Mouse (Mus musculus): ENCODE data around the gene 6030468B19Rik. TPM values are rescaled to one million over a fixed set of nuclear protein-coding genes. Genes with fewer than 3 reads are reported as not detected.

Gene 6030468B19Rik
- total RNA-seq, 2 experiments from 2014 or later = not detected

DNA sequence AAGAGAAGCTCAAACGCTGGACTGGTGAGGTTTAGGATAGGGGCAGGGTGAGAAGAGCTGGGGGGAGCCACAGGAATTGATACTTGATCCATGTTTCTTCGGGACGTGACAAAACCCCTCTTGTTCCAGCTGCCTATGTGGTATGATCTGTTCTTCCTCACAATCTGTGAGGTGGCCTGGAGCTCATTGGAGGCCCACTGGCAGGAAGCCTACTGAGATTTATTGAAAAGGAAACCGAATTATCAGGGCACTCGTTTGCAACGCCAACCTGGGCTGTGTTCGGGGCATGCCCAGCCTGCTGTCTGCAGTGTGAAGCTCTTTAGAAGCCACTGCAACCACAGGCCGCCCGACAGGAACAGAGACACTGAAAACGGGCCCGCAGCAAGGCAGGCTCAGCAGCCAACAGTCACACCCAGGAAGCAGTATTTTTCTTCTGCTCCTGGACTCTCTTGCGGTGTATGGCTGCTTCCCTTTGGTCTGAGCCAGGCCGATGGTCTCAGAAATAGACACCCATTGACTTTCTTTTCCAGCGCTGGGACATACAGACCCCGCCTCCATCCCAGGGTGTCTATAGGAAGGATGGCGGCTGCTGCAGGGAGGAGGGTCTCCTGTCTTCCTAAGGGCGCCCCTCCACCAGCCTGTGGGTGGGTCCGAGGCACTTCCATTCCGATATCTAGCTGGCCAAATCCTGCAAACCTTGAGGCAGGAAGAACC, 51.0 kb downstream of the 6030468B19Rik start:
- intact Hi-C loops (cut with DNase I) = no loop called here
- DNase-seq = no peak

DNA sequence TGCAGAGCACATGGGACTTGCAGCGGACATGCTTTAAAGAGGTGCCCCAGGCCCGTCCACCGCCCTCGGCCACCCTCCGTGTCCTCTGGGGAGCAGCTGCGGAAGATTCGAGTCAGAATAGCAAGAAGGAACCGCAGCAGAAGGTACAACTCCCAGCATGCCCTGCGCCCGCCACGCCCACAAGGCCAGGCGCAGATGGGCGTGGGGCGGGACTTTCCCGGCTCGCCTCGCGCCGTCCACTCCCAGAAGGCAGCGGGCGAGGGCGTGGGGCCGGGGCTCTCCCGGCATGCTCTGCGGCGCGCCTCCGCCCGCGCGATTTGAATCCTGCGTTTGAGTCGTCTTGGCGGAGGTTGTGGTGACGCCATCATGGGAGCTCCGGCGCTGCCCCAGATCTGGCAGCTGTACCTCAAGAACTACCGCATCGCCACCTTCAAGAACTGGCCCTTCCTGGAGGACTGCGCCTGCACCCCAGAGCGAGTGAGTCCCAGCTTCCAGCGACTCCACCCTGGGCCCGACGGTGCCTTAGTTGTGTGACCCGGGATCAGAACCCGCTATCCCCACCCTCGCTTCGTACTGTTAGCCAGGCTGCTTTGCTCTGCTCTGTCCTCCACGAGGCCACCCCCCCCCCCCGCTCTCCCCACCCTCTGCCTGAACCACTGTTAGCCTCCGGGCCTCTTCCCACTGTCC, 51.7 kb downstream of the 6030468B19Rik start, which contains the start of gene Birc5:
Birc5 (plus strand) TSS at position 267 of the 687 bp plus-strand sequence.
- peak; percentile 98 for DNase-seq
- intact Hi-C loops (cut with DNase I) = no loop called here

- intact Hi-C loops (cut with DNase I) = no loop called here
- no peak for DNase-seq
These were observed 55.4 kb downstream of the 6030468B19Rik start for GRCm38 (mm10) chr11:117852875-117853274.

DNA sequence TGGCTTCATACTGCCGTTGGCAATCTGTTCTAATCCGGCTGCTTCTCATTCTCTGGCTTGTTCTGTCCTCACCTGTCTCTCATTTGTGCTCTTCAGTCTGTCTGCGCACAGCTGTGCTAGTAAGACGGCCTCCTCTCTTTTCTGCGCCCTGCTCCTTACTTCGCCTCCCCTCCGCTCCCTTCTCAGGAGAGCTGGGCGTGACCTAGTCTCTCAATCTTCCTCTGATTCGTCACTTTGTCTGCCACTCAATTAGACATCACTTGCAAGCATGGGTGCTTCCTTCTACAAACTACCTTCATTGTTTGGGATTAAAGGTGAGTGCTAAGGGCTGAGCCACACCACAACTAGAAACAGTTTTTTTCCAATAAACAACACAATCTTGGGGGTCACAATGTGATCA, 56.8 kb downstream of the 6030468B19Rik start:
- DNase-seq = no peak
- intact Hi-C loops (cut with DNase I) = no loop called here

GRCm38 (mm10) chr11:117855360-117855759, 57.9 kb downstream of the 6030468B19Rik start:
- no peak for DNase-seq
- intact Hi-C loops (cut with DNase I) = no loop called here

- intact Hi-C loops (cut with DNase I) = no loop called here
- DNase-seq = no peak
These were observed 58.5 kb downstream of the 6030468B19Rik start for GRCm38 (mm10) chr11:117855975-117856374.

Other genes starting within 250 kb of the 6030468B19Rik start
- 10 to 100 TPM; 89.8 to 90.7 TPM for gene Tnrc6c, start 143.4 kb upstream of the 6030468B19Rik start, total RNA-seq (2021)
- gene Tmc8, start 15.6 kb upstream of the 6030468B19Rik start, total RNA-seq (2021) = 1 to 10 TPM; 1.2 to 1.5 TPM
- 1 to 10 TPM; 3.5 TPM for gene Tmc6, start 15.5 kb upstream of the 6030468B19Rik start, total RNA-seq (2021)
- 1 to 10 TPM; 4.4 to 5.1 TPM for gene Gm20708, start 12.0 kb downstream of the 6030468B19Rik start, total RNA-seq (2021)
- 10 to 100 TPM in 1 of 2 experiments, 1 to 10 TPM in 1; 9.2 to 14.1 TPM for gene Syngr2, start 12.0 kb downstream of the 6030468B19Rik start, total RNA-seq (2021)
- 10 to 100 TPM in 1 of 2 experiments, 1 to 10 TPM in 1; 7.8 to 11.5 TPM for gene Afmid, start 28.3 kb downstream of the 6030468B19Rik start, total RNA-seq (2021)
- 1 to 10 TPM; 8.9 to 9.0 TPM for gene Tk1, start 28.4 kb downstream of the 6030468B19Rik start, total RNA-seq (2021)
- 1 to 10 TPM; 6.3 to 6.7 TPM for gene Birc5, start 51.6 kb downstream of the 6030468B19Rik start, total RNA-seq (2021)
- not detected for gene Tmem235, start 63.1 kb downstream of the 6030468B19Rik start, total RNA-seq (2021)
- gene Tha1, start 75.8 kb downstream of the 6030468B19Rik start, total RNA-seq (2021) = 1 to 10 TPM; 2.1 to 3.3 TPM
- gene Socs3, start 172.4 kb downstream of the 6030468B19Rik start, total RNA-seq (2021) = 1 to 10 TPM; 3.8 to 4.1 TPM
- 10 to 100 TPM; 56.9 to 58.6 TPM for gene Pgs1, start 188.6 kb downstream of the 6030468B19Rik start, total RNA-seq (2021)

Measured in left cerebral cortex, postnatal 4 days (tissue).